Mouse (Mus musculus): Measurements from ENCODE around the gene Ager.
A peak's percentile ranks its signal among the peaks of the same experiment; 100 is the strongest.

Ager gene

DNA sequence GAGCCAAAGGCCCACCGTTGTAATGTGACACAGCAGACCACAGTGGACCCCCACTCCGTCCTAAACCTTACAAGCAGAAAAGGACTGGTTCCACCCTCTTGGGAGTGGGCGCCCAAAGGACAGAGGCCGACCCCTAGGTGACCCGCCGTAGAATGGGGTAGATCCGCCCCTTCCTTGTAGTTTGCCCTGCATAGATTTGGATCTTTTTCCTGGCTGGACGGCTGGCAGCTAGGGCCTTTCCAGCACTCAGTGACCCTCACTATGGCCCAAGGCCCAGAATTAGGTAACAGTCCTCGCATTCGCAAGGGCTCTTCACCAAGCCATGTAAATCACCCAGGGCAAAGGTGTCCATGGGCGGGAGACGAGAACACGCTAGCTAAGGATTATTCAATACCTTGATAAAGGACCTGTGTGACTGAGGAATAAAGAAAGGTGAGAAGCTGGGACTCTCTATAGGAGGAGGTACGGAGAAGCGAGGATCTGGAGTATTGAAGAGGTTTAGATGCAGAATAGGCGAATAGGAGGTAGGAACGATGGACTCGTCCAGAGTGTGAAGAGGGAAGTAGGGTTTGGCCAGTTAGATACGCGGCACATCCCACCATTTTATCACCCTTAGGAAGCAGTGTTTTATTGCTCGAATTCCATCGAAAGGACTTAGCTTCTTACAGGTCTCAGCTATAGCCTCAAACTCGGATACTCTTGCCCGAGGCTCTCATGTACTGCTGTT lies 7.0 kb downstream of the Ager start:
- no peak for DNase-seq (ENCODE audit: low spot score in 2 of 2)

GRCm38 (mm10) chr17:34605609-34606008 lies 7.9 kb downstream of the Ager start:
- DNase-seq (ENCODE audit: low spot score in 2 of 2) = peak; percentile 93 to 94

- DNase-seq (ENCODE audit: low spot score in 2 of 2) = no peak
Observed at GRCm38 (mm10) chr17:34606186-34607039, 8.8 kb downstream of the Ager start.

- no peak for DNase-seq (ENCODE audit: low spot score in 2 of 2)
Observed at GRCm38 (mm10) chr17:34607997-34608396, 10.3 kb downstream of the Ager start.

DNA sequence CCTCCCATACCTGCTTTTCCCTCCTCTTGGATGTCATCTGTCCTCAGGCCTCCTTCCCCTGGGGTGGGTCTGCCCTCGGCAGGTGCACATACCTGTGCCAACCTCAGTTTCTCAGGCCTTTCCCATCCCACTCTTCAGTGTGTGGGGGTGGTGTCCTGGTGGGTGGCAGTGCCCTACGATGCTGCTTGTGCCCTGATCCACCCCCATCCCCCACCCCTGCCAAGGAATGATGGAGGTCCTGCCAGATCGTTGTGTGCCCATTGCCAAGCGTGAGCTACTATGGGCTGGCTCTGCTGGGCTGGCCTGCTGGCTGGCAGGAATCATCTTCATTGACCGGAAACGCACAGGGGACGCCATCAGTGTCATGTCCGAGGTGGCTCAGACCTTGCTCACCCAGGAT lies 13.4 kb downstream of the Ager start:
- DNase-seq (ENCODE audit: low spot score in 2 of 2) = no peak

GRCm38 (mm10) chr17:34613054-34613645 lies 15.5 kb downstream of the Ager start:
- no peak for DNase-seq (ENCODE audit: low spot score in 2 of 2)

- no peak for DNase-seq (ENCODE audit: low spot score in 2 of 2)
Observed at GRCm38 (mm10) chr17:34613830-34614229, 16.2 kb downstream of the Ager start.

DNA sequence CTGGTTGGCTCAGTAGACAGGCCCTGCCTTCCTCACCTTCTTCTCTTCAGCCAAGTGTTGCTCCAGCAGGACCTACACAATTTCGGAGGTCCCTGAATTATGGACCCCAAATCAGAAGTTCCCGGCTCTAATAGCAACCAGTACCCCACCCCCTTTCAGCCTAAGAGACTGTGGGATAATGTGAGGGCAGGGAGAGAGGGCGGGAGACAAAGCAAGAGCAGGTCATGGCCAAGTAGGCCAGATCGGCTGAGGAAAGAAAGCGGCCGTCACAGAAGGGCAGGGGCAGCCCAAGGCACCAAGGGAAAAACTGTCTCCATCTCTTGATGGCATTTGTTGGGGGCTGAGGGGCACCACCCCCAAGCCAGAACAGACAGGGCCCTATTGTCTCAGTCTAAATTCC lies 18.2 kb downstream of the Ager start, which contains the start of gene Egfl8:
TSS of gene Egfl8 (minus strand) at position 101 of the 400 bp plus-strand sequence.
- no peak for DNase-seq (ENCODE audit: low spot score in 2 of 2)

- no peak for DNase-seq (ENCODE audit: low spot score in 2 of 2)
Observed at GRCm38 (mm10) chr17:34618999-34619398, 21.3 kb downstream of the Ager start.

- no peak for DNase-seq (ENCODE audit: low spot score in 2 of 2)
Observed at GRCm38 (mm10) chr17:34621006-34621405, 23.3 kb downstream of the Ager start.

- DNase-seq (ENCODE audit: low spot score in 2 of 2) = no peak
Observed at GRCm38 (mm10) chr17:34623161-34623560, 25.5 kb downstream of the Ager start.

DNA sequence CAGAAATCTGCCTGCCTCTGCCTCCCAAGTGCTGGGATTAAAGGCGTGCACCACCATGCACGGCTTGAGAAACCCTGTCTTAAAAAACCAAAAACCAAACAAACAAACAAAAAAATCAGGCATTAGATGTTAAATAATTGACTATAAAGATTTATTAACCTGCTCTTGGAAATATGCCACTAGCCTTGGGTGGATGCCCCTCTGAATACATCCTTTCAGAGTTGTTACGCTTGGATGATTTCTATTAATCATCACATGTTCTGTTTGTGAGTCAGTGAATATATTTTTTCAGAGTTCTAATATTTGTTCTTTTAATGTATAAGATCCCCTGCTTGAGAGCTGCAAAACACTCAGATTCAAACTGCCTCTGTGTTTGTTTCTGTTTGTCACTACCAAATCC lies 27.3 kb downstream of the Ager start:
- DNase-seq (ENCODE audit: low spot score in 2 of 2) = no peak

- no peak for DNase-seq (ENCODE audit: low spot score in 2 of 2)
Observed at GRCm38 (mm10) chr17:34626062-34626772, 28.6 kb downstream of the Ager start.

GRCm38 (mm10) chr17:34626773-34627092 lies 29.1 kb downstream of the Ager start:
- no peak for DNase-seq (ENCODE audit: low spot score in 2 of 2)

- peak; percentile 78 to 83 for DNase-seq (ENCODE audit: low spot score in 2 of 2)
Observed at GRCm38 (mm10) chr17:34627093-34627942, 29.7 kb downstream of the Ager start.

GRCm38 (mm10) chr17:34627943-34628643 lies 30.4 kb downstream of the Ager start, which contains the start of gene Ppt2:
TSS of gene Ppt2 (minus strand) at chr17:34628510.
- no peak for DNase-seq (ENCODE audit: low spot score in 2 of 2)

DNA sequence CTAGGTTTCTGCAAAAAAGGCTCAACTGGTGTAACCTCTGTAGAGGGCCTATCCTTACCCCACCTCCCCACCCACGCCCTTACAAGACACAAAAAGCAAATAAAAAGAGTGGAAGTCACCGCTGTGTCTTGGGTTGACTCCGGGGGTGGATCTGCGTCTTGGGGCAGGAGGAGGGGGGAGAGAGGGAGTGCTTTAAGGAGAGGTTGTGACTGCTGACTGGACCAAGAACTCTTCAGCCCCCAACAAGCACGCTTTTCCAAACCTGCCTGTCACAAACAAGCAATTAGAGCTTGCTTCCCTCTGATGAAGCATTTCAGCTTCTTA lies 30.9 kb downstream of the Ager start:
- no peak for DNase-seq (ENCODE audit: low spot score in 2 of 2)

- DNase-seq (ENCODE audit: low spot score in 2 of 2) = peak in 1 of 2 experiments; percentile 54
Observed at GRCm38 (mm10) chr17:34629221-34629751, 31.6 kb downstream of the Ager start, which contains the start of gene Prrt1. TSS of gene Prrt1 (plus strand) at chr17:34629533.

DNA sequence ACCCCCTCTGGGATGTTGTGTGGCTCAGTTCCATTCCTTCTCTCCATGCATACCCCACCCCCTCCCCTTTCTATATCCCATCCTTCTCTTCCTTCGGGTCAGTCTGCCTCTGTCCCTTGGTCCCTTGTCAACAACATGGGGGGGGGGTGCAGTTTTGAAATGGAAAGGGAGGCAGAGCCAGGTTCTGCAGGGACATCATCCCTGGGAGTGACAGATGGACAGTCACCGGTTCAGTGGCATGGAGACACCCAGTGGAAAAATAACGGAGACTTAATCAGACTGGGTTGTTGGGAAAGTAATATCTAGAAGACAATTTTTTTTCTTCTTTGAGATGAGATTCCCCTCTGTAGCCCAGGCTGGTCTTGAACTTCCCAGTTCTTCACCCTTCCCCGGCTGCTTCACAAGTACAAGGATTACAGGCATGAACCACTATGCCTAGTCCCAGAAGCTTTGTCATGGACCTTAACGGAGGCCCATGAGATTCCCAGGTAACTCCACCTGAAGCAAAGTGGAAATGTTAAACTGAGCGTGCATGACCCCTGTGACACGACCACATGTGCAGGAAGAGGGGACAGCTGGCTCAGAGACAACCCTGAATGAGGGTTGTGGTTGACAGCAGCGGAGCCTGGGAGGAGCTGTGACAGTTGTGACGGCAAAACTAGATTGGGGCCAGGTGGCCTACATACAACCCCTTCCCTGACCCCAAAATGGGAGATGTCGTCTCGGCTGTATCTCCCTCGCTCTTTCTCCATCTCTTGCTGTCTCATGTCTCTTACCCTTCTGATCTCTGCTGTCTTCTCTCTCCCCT lies 32.3 kb downstream of the Ager start:
- no peak for DNase-seq (ENCODE audit: low spot score in 2 of 2)
